Mouse (Mus musculus): ENCODE data around the gene Hnf1a.

DNA sequence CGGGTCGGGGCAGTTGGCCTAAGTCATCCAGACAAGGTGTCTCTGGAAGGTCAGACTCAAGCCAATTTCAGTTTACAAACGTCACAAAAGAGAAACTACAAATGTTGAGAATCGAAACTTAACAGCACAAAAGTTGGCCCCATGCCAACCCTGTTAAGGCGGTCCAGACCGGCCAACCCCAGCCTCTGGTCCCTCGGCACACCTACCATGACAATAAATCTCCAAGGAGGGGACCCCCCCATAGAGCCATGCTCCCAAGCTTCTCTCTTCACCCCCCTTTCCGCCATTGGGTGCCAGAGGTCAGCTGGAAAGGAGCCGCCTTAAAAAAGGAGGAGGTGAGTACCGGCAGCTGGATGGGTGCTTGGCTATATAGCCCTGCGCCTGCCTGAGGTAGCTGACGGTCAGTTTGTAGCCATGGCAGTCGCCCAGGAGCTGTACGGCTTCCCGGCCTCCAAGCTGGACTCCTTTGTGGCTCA, 47.9 kb downstream of the Hnf1a start, which contains the start of gene Oasl1:
- TF ChIP-seq GATA1 (IDR thresholded peaks at IDR 0.05; ENCODE audit: low read length), result no peak
- TF ChIP-seq TAL1 (IDR thresholded peaks at IDR 0.05; ENCODE audit: low read length), result no peak

Measured in erythroblast, embryonic 14.5 days (primary cell).